Mouse (Mus musculus) hindbrain, embryonic 12.5 days (tissue): Measurements from ENCODE around the gene Kcnd1. TPM values are rescaled to one million over a fixed set of nuclear protein-coding genes. Genes with fewer than 3 reads are reported as not detected.

ENCODE experiments used
- ATAC-seq: fragments of 200-750 bp; cut with Nextera tagmentation; 2 replicates; pipeline ENCODE4 v1.8.0; 2017; ENCODE audit warnings: moderate TSS enrichment; ENCODE audit not compliant: low FRiP score
- H3K27ac ChIP-seq: fragments of 300-500 bp; sonication (generic); 2 replicates; pipeline ENCODE4 v1.5.1; 2016; ENCODE audit warnings: mild to moderate bottlenecking
- H3K27me3 ChIP-seq: fragments of 300-500 bp; sonication (generic); 2 replicates; pipeline ENCODE4 v1.6.1; 2016; ENCODE audit warnings: mild to moderate bottlenecking
- H3K36me3 ChIP-seq: fragments of 300-500 bp; sonication (generic); 2 replicates; pipeline ENCODE4 v1.6.1; 2016; ENCODE audit warnings: mild to moderate bottlenecking
- H3K4me1 ChIP-seq: fragments of 300-500 bp; sonication (generic); 2 replicates; pipeline ENCODE4 v1.6.1; 2016
- H3K4me2 ChIP-seq: fragments of 300-500 bp; sonication (generic); replicated peaks from 2 replicates; pipeline ENCODE4 v1.6.1; 2016; ENCODE audit warnings: mild to moderate bottlenecking
- H3K4me3 ChIP-seq: fragments of 300-500 bp; sonication (generic); 2 replicates; pipeline ENCODE4 v1.5.1; 2016; ENCODE audit warnings: mild to moderate bottlenecking
- H3K9ac ChIP-seq: fragments of 300-500 bp; sonication (generic); 2 replicates; pipeline ENCODE4 v1.6.1; 2016; ENCODE audit warnings: mild to moderate bottlenecking, moderate library complexity
- H3K9me3 ChIP-seq: fragments of 300-500 bp; sonication (generic); replicated peaks from 2 replicates; pipeline ENCODE4 v1.6.1; 2016; ENCODE audit warnings: mild to moderate bottlenecking
- WGBS: fragments of 180-500 bp; shearing (Covaris S2); methylation state at CpG from one replicate; pipeline ENCODE4 v1.1.7; 2016; 5-methylcytosine and 5-hydroxymethylcytosine counted together
- microRNA counts: library from miRNA; unstranded; fragments of <30 nt; microRNA quantifications from one replicate; lab custom pipeline; 2017
- microRNA-seq: library from miRNA; unstranded; fragments of <30 nt; microRNA quantifications from one replicate; pipeline ENCODE4, GENCODE M21; 2017
- polyA plus RNA-seq: library from polyadenylated mRNA; unstranded; fragments of >200 nt; fragmentation: Nextera tagmentation; extraction: Ambion mirVana; gene quantifications from 2 replicates; pipeline ENCODE4 v1.2.1, GENCODE M21; 2016

Gene Kcnd1
- polyA plus RNA-seq, 1 experiment from 2014 or later = 2.0 TPM

DNA sequence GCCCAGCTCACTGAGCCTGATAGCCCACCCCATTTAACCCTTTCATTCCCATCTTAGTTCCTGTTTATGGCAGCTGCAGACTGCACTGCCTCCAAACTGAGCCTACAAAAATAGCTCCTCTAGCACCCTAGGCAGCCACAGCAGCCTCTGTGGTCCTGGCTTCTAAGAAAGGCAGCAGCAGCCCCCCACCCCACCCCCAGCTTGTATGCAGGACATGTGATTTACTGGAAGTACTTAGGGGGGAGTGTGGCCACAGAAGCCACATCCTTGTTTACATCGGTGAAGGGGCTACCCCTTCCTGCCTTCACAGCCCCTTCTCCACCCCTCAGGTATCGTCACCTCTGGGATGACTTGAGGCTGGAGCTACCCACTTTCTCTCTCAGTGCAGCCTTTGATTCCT is 43.3 kb downstream of the Kcnd1 start:
- Histone ChIP-seq H3K4me3 (no peak overlapping the region), H3K27ac (no peak overlapping the region), H3K27me3 (no peaks in the 10 kb centered on the region), H3K9me3 (no peaks in the 10 kb centered on the region), H3K4me1 (no peaks in the 10 kb centered on the region), H3K4me2 (no peak overlapping the region), H3K36me3 (peaks cover 10% of the 10 kb centered on the region; the same call in 1 of the 2 replicates), H3K9ac (no peak overlapping the region)
- no peak for ATAC-seq
- WGBS = 67% methylated on average over 2 of the region's 2 CpGs

DNA sequence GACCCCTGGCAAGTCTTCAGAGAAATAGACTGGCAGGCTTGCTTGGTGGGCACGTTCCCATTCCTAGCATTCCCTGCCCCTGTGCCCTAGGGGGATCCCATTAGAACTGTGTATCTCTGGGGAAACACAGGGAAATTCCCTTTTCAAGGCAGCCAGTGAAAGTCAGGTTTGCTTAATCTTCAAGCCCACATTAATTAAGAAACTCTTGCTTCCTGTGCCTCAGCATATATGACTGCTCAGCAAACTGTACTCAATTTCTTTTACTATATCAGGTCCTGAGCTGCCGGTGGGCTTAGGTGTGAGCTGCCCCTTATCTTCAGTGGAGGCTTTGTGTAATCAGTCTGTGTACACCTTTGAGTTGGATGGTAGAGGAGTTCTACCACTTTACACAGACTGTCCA is 43.7 kb downstream of the Kcnd1 start:
- no peak overlapping the region for H3K9ac ChIP-seq
- H3K27ac ChIP-seq = no peak overlapping the region
- ATAC-seq = no peak
- no peaks in the 10 kb centered on the region for H3K4me1 ChIP-seq
- 81% methylated on average over 2 of the region's 2 CpGs for WGBS
- peaks cover 10% of the 10 kb centered on the region; the same call in 1 of the 2 replicates for H3K36me3 ChIP-seq
- no peaks in the 10 kb centered on the region for H3K27me3 ChIP-seq
- no peak overlapping the region for H3K4me2 ChIP-seq
- no peaks in the 10 kb centered on the region for H3K9me3 ChIP-seq
- no peak overlapping the region for H3K4me3 ChIP-seq

DNA sequence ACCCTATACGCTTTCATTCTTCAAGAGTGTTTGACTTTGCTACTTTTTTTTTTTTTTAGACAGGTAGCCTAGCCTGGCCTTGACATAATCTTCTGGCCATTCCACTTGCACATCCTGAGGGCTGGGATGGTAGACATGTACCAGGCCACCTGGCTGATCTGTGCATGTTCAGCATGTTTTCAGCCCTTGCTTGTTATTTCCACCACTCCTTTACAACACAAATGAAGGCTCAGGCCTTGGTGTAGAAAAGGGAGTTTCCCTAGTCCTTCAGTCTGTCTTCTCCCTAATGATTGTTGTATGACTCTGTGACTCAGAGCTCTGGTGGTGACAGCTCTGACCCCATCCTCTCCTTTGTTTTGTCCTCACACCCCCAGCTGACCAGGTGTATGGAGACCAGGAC is 45.1 kb downstream of the Kcnd1 start:
- Histone ChIP-seq H3K27me3 (no peaks in the 10 kb centered on the region), H3K36me3 (peaks cover 10% of the 10 kb centered on the region; the same call in 1 of the 2 replicates), H3K27ac (no peak overlapping the region), H3K9me3 (no peaks in the 10 kb centered on the region), H3K4me1 (no peaks in the 10 kb centered on the region), H3K9ac (no peak overlapping the region), H3K4me3 (no peak overlapping the region), H3K4me2 (no peak overlapping the region)
- no peak for ATAC-seq
- 94% methylated on average over 1 of the region's 1 CpGs for WGBS

DNA sequence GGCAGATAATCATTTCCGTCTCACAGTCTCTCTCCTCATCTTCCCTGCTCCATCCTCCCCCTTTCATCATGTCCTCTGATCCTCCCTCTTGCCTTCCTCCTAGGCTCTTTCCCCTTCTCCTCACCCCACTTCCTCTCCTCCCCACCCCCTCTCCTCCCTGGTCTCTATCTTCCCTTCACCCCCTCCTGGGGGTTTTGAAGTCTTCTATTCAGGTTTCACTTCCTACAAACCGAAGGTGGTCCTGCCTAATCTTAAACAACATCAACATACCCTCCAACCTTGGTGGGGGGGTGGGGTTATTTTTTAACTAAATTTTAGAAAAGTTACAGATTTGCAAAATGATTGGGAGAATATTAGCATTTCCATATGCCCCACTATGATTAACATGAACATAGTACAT is 46.4 kb downstream of the Kcnd1 start:
- H3K9ac ChIP-seq = no peak overlapping the region
- no peak for ATAC-seq

DNA sequence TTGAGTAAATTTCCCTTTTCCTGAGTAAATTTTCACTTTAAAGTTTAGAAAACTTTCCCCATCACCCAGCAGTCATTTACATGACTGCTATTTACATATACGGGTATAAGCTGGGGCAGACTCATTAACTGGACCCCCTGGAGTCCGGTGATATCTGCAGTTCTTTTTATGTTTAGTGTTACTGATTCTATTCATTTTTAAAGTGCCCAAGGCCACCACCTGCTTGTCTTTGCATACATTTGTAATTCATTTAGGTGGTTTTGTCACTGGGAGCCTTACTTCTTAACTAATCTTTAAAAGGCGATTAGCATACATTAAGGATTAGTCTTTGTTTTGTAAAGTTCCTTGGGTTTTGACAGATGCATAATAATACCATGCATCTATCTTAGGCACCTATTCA is 47.7 kb downstream of the Kcnd1 start:
- Histone ChIP-seq H3K4me3 (no peak overlapping the region), H3K27ac (no peak overlapping the region), H3K27me3 (no peaks in the 10 kb centered on the region), H3K9me3 (no peaks in the 10 kb centered on the region), H3K9ac (no peak overlapping the region), H3K4me1 (no peaks in the 10 kb centered on the region), H3K36me3 (peaks cover 18% of the 10 kb centered on the region; the same call in 1 of the 2 replicates), H3K4me2 (no peak overlapping the region)
- 36% methylated on average over 3 of the region's 3 CpGs for WGBS
- ATAC-seq = no peak

More for the DNA sequence above, 46.4 kb downstream of the Kcnd1 start:
- no peak overlapping the region for H3K27ac ChIP-seq
- H3K36me3 ChIP-seq = peaks cover 11% of the 10 kb centered on the region; the same call in 1 of the 2 replicates
- no peak overlapping the region for H3K4me2 ChIP-seq
- WGBS = 32% methylated on average over 2 of the region's 2 CpGs
- no peaks in the 10 kb centered on the region for H3K27me3 ChIP-seq
- no peak overlapping the region for H3K4me3 ChIP-seq
- no peaks in the 10 kb centered on the region for H3K4me1 ChIP-seq
- H3K9me3 ChIP-seq = no peaks in the 10 kb centered on the region

DNA sequence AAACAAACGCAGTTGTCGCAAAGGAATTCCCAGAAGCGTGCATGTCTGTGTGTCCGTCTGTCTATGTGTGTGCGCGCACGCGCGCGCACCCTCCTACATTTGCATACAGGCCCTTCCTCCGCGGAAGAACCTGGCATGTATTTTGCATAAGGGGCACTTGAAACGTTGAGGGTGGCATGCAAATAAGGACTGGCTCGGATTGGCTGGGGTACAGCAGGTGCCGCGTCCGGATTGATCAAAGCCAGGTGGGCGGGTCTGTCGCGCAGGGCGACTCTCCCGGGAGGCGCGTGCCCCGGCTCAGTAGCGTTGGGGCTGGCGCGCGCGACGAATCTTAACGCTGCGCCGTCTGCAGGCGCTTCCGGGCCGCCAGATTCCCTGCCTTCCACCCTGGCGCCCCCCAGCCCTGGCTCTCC is 55.9 kb downstream of the Kcnd1 start, which contains the start of gene Pim2:
Gene Pim2, plus strand, starts transcription at position 256 of the 413 bp plus-strand sequence.
- Histone ChIP-seq H3K4me1 (peaks cover 9% of the 10 kb centered on the region; the same call in 1 of the 2 replicates), H3K27ac (peak within 1 kb of the TSS; percentile 32; the same call in 1 of the 2 replicates), H3K4me2 (peak within 1 kb of the TSS; percentile 80), H3K9ac (peak within 1 kb of the TSS; percentile 49), H3K27me3 (no peaks in the 10 kb centered on the region), H3K9me3 (no peaks in the 10 kb centered on the region), H3K4me3 (peak within 1 kb of the TSS; percentile 41), H3K36me3 (0 out of 2 replicates have a peak, but pooled peaks cover 8% of the 10 kb centered on the region)
- ATAC-seq = peak; percentile 86
- 17% methylated on average over 35 of the region's 38 CpGs for WGBS

DNA sequence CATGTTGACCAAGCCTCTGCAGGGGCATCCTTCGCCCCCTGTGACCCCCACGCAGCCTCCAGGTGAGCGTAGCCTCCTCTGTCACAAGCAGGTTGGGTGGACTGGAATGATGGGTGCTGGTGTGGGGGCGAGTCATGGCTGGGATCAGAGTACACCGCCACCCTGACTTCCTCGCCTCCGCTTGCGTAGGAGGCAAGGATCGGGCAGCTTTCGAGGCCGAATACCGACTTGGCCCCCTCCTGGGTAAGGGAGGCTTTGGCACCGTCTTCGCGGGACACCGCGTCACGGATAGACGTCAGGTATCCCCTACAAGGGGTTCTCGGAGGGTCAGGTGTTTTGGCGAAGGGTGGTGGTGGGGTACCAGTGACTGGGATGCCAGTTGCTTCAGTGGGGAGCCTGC is 56.4 kb downstream of the Kcnd1 start:
- Histone ChIP-seq H3K27me3 (no peaks in the 10 kb centered on the region), H3K4me2 (peak overlapping the region; percentile 80), H3K9me3 (no peaks in the 10 kb centered on the region), H3K9ac (peak overlapping the region; percentile 49), H3K4me3 (peak overlapping the region; percentile 41), H3K4me1 (peaks cover 9% of the 10 kb centered on the region; the same call in 1 of the 2 replicates), H3K27ac (no peak overlapping the region), H3K36me3 (0 out of 2 replicates have a peak, but pooled peaks cover 7% of the 10 kb centered on the region)
- 12% methylated on average over 21 of the region's 21 CpGs for WGBS
- no peak; the same call in 1 of the 2 replicates for ATAC-seq

DNA sequence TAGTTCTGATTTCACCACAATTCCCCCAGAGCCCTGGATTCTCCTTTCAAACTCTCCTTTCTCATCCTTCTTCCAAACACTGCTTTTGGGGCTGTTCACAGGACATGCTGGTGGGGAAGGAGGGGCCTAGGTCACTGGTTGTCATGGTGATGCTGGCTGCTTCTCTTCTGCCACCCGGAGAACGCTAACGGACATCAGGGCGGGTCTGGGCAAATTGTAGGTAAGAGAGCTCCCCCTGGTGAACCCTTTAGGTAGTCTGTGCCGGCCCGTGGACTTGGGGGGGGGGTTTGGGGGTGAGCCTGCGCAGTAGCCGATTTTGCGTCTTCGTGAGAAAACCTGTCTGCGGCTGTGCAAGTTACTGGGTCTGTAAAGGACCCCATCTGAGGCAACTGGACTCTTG is 57.7 kb downstream of the Kcnd1 start:
- H3K27me3 ChIP-seq = no peaks in the 10 kb centered on the region
- no peak overlapping the region for H3K9ac ChIP-seq

DNA sequence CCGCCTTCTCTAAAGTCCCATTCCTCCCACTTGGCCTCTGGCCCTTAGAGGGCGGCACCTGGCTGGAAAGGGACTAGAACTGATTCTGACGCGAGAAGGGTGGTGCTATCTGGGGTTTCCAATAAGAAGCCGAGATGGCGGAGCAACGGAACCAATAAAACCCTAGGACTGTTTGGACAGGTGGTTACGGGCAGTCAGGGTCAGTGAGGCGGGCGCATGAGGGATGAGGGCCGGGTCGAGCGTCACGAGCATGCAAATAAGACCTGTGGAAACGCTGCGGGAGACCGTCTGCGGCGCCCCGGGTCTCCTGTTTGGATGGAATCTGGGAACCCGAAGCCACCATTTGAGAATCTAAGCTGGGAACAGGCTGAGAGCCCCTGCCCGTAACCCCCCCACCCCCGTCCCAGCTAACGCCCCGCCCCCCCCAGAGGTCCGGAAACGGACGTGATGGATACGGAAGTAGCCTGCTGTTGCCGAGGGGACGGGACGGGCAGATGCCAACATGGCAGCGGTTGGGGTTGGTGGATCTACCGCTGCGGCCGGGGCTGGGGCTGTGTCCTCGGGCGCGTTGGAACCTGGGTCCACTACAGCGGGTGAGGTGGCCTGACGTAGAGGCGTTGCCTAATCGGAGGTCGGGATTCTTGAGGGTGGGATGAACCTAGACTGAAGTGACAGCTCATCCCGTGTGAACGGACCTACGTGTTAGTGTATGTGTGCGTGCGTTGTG is 61.9 kb downstream of the Kcnd1 start, which contains the start of gene Slc35a2:
Gene Slc35a2, plus strand, starts transcription at position 188 of the 727 bp plus-strand sequence.
- H3K4me1 ChIP-seq = peaks cover 7% of the 10 kb centered on the region
- WGBS = 20% methylated on average over 49 of the region's 49 CpGs
- peak within 1 kb of the TSS; percentile 54 for H3K9ac ChIP-seq
- H3K9me3 ChIP-seq = no peaks in the 10 kb centered on the region
- H3K36me3 ChIP-seq = 0 out of 2 replicates have a peak, but pooled peaks cover 2% of the 10 kb centered on the region
- peak within 1 kb of the TSS; percentile 61 for H3K4me2 ChIP-seq
- H3K27ac ChIP-seq = peak within 1 kb of the TSS; percentile 85
- ATAC-seq = peak; percentile 88
- H3K27me3 ChIP-seq = no peaks in the 10 kb centered on the region
- peak within 1 kb of the TSS; percentile 53 for H3K4me3 ChIP-seq

More for the DNA sequence above, 57.7 kb downstream of the Kcnd1 start:
- Histone ChIP-seq H3K36me3 (no peaks in the 10 kb centered on the region), H3K9me3 (no peaks in the 10 kb centered on the region), H3K4me3 (peak overlapping the region; percentile 13), H3K27ac (no peak overlapping the region), H3K4me1 (peaks cover 10% of the 10 kb centered on the region), H3K4me2 (peak overlapping the region; percentile 80)
- WGBS = 16% methylated on average over 11 of the region's 11 CpGs
- ATAC-seq = peak; percentile 63

MicroRNA genes within 50 kb of the gene (microRNA counts, 519-probe panel; counts per million panel counts)
- microRNA mmu-miR-1198 (lab: Ali Mortazavi, UCI) = 3,998 counts per million, percentile 81 among the panel's probes with 10 or more counts

Small RNAs within 50 kb of the gene (microRNA-seq; reads per million reads assigned to microRNA genes)
- gene Mir1198 = 36.3 reads per million, percentile 35 among the genes with 10 or more reads in this experiment

Other genes starting within 250 kb of the Kcnd1 start
- 0.30 TPM in 1 of 2 replicates, not detected in the other for gene Foxp3, start 248.6 kb upstream of the Kcnd1 start, polyA plus RNA-seq
- gene Ppp1r3f, start 248.0 kb upstream of the Kcnd1 start, polyA plus RNA-seq = 4.9 and 5.1 TPM in 2 replicates
- gene Ccdc22, start 216.8 kb upstream of the Kcnd1 start, polyA plus RNA-seq = 30.9 and 32.6 TPM in 2 replicates
- 0.08 and 0.14 TPM in 2 replicates for gene Cacna1f, start 215.2 kb upstream of the Kcnd1 start, polyA plus RNA-seq
- gene Syp, start 183.8 kb upstream of the Kcnd1 start, polyA plus RNA-seq = 44.3 and 47.2 TPM in 2 replicates
- 3.1 TPM in 2 replicates for gene Prickle3, start 165.0 kb upstream of the Kcnd1 start, polyA plus RNA-seq
- 39.3 and 44.7 TPM in 2 replicates for gene Plp2, start 150.9 kb upstream of the Kcnd1 start, polyA plus RNA-seq
- 0.50 TPM in 1 of 2 replicates, not detected in the other for gene Magix, start 141.0 kb upstream of the Kcnd1 start, polyA plus RNA-seq
- gene Gpkow, start 125.2 kb upstream of the Kcnd1 start, polyA plus RNA-seq = 45.5 and 46.4 TPM in 2 replicates
- gene Wdr45, start 108.0 kb upstream of the Kcnd1 start, polyA plus RNA-seq = 23.6 and 30.0 TPM in 2 replicates
- 1.7 TPM in 1 of 2 replicates, not detected in the other for gene Gm45208, start 100.0 kb upstream of the Kcnd1 start, polyA plus RNA-seq
- 86.0 and 88.5 TPM in 2 replicates for gene Praf2, start 93.8 kb upstream of the Kcnd1 start, polyA plus RNA-seq
- gene Ccdc120, start 71.4 kb upstream of the Kcnd1 start, polyA plus RNA-seq = 34.5 and 37.7 TPM in 2 replicates
- 33.9 and 34.8 TPM in 2 replicates for gene Tfe3, start 59.7 kb upstream of the Kcnd1 start, polyA plus RNA-seq
- 72.5 and 79.2 TPM in 2 replicates for gene Gripap1, start 32.5 kb upstream of the Kcnd1 start, polyA plus RNA-seq
- gene Otud5, start 19.1 kb downstream of the Kcnd1 start, polyA plus RNA-seq = 60.8 and 72.2 TPM in 2 replicates
- gene Pim2, start 56.0 kb downstream of the Kcnd1 start, polyA plus RNA-seq = 9.5 and 10.0 TPM in 2 replicates
- 35.1 and 40.1 TPM in 2 replicates for gene Slc35a2, start 61.7 kb downstream of the Kcnd1 start, polyA plus RNA-seq
- gene Pqbp1, start 77.0 kb downstream of the Kcnd1 start, polyA plus RNA-seq = 172 and 178 TPM in 2 replicates
- gene Timm17b, start 77.1 kb downstream of the Kcnd1 start, polyA plus RNA-seq = 138 and 144 TPM in 2 replicates
- not detected in 2 replicates for gene Gm10491, start 85.5 kb downstream of the Kcnd1 start, polyA plus RNA-seq
- gene Gm10490, start 87.3 kb downstream of the Kcnd1 start, polyA plus RNA-seq = not detected in 2 replicates
- gene Pcsk1n, start 97.5 kb downstream of the Kcnd1 start, polyA plus RNA-seq = 102 and 111 TPM in 2 replicates
- gene Eras, start 106.3 kb downstream of the Kcnd1 start, polyA plus RNA-seq = not detected in 2 replicates
- 68.2 and 68.5 TPM in 2 replicates for gene Hdac6, start 125.6 kb downstream of the Kcnd1 start, polyA plus RNA-seq
- 0.98 and 1.5 TPM in 2 replicates for gene Gata1, start 155.8 kb downstream of the Kcnd1 start, polyA plus RNA-seq
- gene Glod5, start 196.2 kb downstream of the Kcnd1 start, polyA plus RNA-seq = not detected in 2 replicates